In the genomic region with DNA sequence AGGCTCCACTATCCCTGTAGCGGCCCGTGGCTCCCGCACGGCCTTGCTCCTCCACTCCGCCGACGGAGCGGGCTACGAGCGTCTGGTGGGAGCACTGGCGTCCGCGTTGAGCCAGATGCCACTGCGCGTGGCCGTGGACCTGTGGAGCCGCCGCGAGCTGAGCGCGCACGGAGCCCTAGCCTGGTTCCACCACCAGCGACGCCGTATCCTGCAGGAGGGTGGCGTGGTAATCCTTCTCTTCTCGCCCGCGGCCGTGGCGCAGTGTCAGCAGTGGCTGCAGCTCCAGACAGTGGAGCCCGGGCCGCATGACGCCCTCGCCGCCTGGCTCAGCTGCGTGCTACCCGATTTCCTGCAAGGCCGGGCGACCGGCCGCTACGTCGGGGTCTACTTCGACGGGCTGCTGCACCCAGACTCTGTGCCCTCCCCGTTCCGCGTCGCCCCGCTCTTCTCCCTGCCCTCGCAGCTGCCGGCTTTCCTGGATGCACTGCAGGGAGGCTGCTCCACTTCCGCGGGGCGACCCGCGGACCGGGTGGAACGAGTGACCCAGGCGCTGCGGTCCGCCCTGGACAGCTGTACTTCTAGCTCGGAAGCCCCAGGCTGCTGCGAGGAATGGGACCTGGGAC, we compare ENCODE assay signal across 8 mouse cellular contexts. TPM values are rescaled to one million over a fixed set of nuclear protein-coding genes. Genes with fewer than 3 reads are reported as not detected.
DNase-seq lines count a peak whose midpoint lies in the region; ATAC-seq and TF ChIP-seq lines count a peak whose summit lies in the region.

No protein-coding gene starts in this region.

- peaks cover 10% of the 10 kb centered on the region; the same call in 1 of the 2 replicates for H3K9me3 ChIP-seq in E14TG2a.4 (ENCODE audit: low read length)
- no peaks in the 10 kb centered on the region for H3K9me3 ChIP-seq in heart, embryonic 13.5 days

- peak; percentile 50 for DNase-seq in T-cell, adult 2 months (ENCODE audit: low spot score)
- peak; percentile 25 for DNase-seq in embryo, embryonic 9.5 days (ENCODE audit: extremely low spot score)
- DNase-seq in kidney, postnatal 10 days: peak; percentile 58
- peak; percentile 40 to 53 for DNase-seq in lung, postnatal 4 days
- peak; percentile 22 to 25 for DNase-seq in spleen, postnatal 36 days (ENCODE audit: low spot score in 2 of 2)
- DNase-seq in adipocyte (ENCODE audit: low spot score): no peak

- H3K27me3 ChIP-seq in E14TG2a.4 (ENCODE audit: insufficient read depth, low read length): peaks cover 32% of the 10 kb centered on the region
- peaks cover 27% of the 10 kb centered on the region for H3K27me3 ChIP-seq in heart, embryonic 13.5 days (replicated peaks)

- peak overlapping the region; percentile 91 for H3K27ac ChIP-seq in heart, embryonic 13.5 days (replicated peaks)

- H3K9ac ChIP-seq in heart, embryonic 13.5 days: peak overlapping the region; percentile 82

- peak; percentile 15 for ATAC-seq in heart, embryonic 13.5 days (ENCODE audit: extremely low read depth, insufficient number of reproducible peaks, low FRiP score, low TSS enrichment)

- WGBS in heart, embryonic 13.5 days: 1% methylated on average over 65 of the region's 65 CpGs

- peaks cover 13% of the 10 kb centered on the region; the same call in 1 of the 2 replicates for H3K36me3 ChIP-seq in E14TG2a.4 (ENCODE audit: insufficient read depth, low read length)
- H3K36me3 ChIP-seq in heart, embryonic 13.5 days: peaks cover 11% of the 10 kb centered on the region; the same call in 1 of the 2 replicates

- peaks cover 79% of the 10 kb centered on the region for H3K4me1 ChIP-seq in E14TG2a.4 (replicated peaks; ENCODE audit: low read depth, low read length)
- H3K4me1 ChIP-seq in heart, embryonic 13.5 days: peaks cover 45% of the 10 kb centered on the region

- peak overlapping the region; percentile 89 for H3K4me3 ChIP-seq in E14TG2a.4 (replicated peaks; ENCODE audit: low read length)
- peak overlapping the region; percentile 56 for H3K4me3 ChIP-seq in heart, embryonic 13.5 days

- TF ChIP-seq CTCF in E14TG2a.4 (conservative IDR thresholded peaks at IDR 0.05; ENCODE audit: low read length): no peak

- peak overlapping the region; percentile 82 for H3K4me2 ChIP-seq in heart, embryonic 13.5 days

RNA-seq across cellular contexts. Expression of a gene that starts 0.5 kb away (rescaled TPM):
- 37.6 and 46.9 TPM in 2 replicates for polyA plus RNA-seq in heart, embryonic 13.5 days (2015; fragmentation: Nextera tagmentation; extraction: Ambion mirVana)

RNA-seq across cellular contexts. Expression of a gene that starts 11.4 kb away (rescaled TPM):
- 4.4 and 6.7 TPM in 2 replicates for polyA plus RNA-seq in heart, embryonic 13.5 days (2015; fragmentation: Nextera tagmentation; extraction: Ambion mirVana)

RNA-seq across cellular contexts. Expression of a gene that starts 19.1 kb away (rescaled TPM):
- 0.20 and 0.36 TPM in 2 replicates for polyA plus RNA-seq in heart, embryonic 13.5 days (2015; fragmentation: Nextera tagmentation; extraction: Ambion mirVana)

RNA-seq across cellular contexts. Expression of a gene that starts 24.3 kb away (rescaled TPM):
- polyA plus RNA-seq in heart, embryonic 13.5 days (2015; fragmentation: Nextera tagmentation; extraction: Ambion mirVana): 1.1 and 1.2 TPM in 2 replicates

RNA-seq across cellular contexts. Expression of a gene that starts 40.2 kb away (rescaled TPM):
- polyA plus RNA-seq in heart, embryonic 13.5 days (2015; fragmentation: Nextera tagmentation; extraction: Ambion mirVana): 59.5 and 67.6 TPM in 2 replicates
